Mouse (Mus musculus): Measurements from ENCODE around the gene Dgkb.

- no peak for TF ChIP-seq CTCF (IDR thresholded peaks at IDR 0.05; ENCODE audit: low read depth)
- TF ChIP-seq EP300 (optimal IDR thresholded peaks at IDR 0.05), result no peak
These were observed 486.3 kb downstream of the Dgkb start for GRCm38 (mm10) chr12:38303841-38304240.

Data from stomach, postnatal 0 days (tissue).